In genomic region chr17:70527101-70527500, GRCm38 (mm10) we compare ENCODE assay signal across 9 mouse cellular contexts.
DNase-seq lines count a peak whose midpoint lies in the region; ATAC-seq lines count a peak whose summit lies in the region.
"Had no signal": no experiment of that assay in that cellular context is flagged by ENCODE, and none has a peak within 500 bp of the region (broad histone marks: within the 10 kb centered on the region; RNA-seq: fewer than 3 reads in every experiment).

No protein-coding gene starts in this region.

- no peaks in the 10 kb centered on the region for H3K4me1 ChIP-seq in neural tube, embryonic 12.5 days
- H3K4me1 ChIP-seq: liver, embryonic 13.5 days had no signal

- H3K4me3 ChIP-seq in neural tube, embryonic 12.5 days = no peak overlapping the region
- H3K4me3 ChIP-seq: liver, embryonic 13.5 days had no signal

- ATAC-seq in neural tube, embryonic 12.5 days (ENCODE audit: low FRiP score, low read depth) = peak; percentile 61; the same call in 1 of the 2 replicates
- no peak for ATAC-seq in erythroid progenitor cell, adult 5-6 weeks (replicated peaks; ENCODE audit: low FRiP score, poor library complexity, severe bottlenecking)

- no peak overlapping the region for H3K4me2 ChIP-seq in neural tube, embryonic 12.5 days (replicated peaks)
- H3K4me2 ChIP-seq: liver, embryonic 13.5 days had no signal

- no peaks in the 10 kb centered on the region for H3K36me3 ChIP-seq in neural tube, embryonic 12.5 days
- H3K36me3 ChIP-seq: liver, embryonic 13.5 days had no signal

- peak; percentile 45 to 51 for DNase-seq in left cerebral cortex, adult 18-20 months (ENCODE audit: low spot score in 2 of 2)
- no peak for DNase-seq in left cerebral cortex, adult 8-10 months (ENCODE audit: low spot score in 2 of 2)
- DNase-seq in MN1 (ENCODE audit: low spot score) = peak; percentile 21
- DNase-seq in cerebellum, adult 9-10 months = peak; percentile 83
- DNase-seq in heart, postnatal 36 days = peak; percentile 7 to 13
- DNase-seq in layer of hippocampus, postnatal 10 days (ENCODE audit: low spot score in 2 of 2) = peak; percentile 24 to 39
- DNase-seq: liver, embryonic 13.5 days had no signal

- no peaks in the 10 kb centered on the region for H3K9me3 ChIP-seq in neural tube, embryonic 12.5 days
- H3K9me3 ChIP-seq: liver, embryonic 13.5 days had no signal

- H3K27ac ChIP-seq in neural tube, embryonic 12.5 days = no peak overlapping the region
- H3K27ac ChIP-seq: liver, embryonic 13.5 days had no signal

- WGBS in neural tube, embryonic 12.5 days = 34% methylated on average over 9 of the region's 9 CpGs

- intact Hi-C loops in heart, postnatal 36 days (cut with DNase I) = loop anchor here (1.0 to 5.0 kb wide), 3 partner anchors 106 to 440 kb away; no protein-coding TSS in a partner anchor

- no peaks in the 10 kb centered on the region for H3K27me3 ChIP-seq in neural tube, embryonic 12.5 days (replicated peaks)
- H3K27me3 ChIP-seq: liver, embryonic 13.5 days had no signal

- no peak overlapping the region for H3K9ac ChIP-seq in neural tube, embryonic 12.5 days
- H3K9ac ChIP-seq: liver, embryonic 13.5 days had no signal

Comparison
In these comparisons a context has a peak if more than half of its experiments do, and no peak if none do; other contexts are left out.
1. DNase-seq: peak in left cerebral cortex, adult 18-20 months (2 of 2), MN1 (single experiment), cerebellum, adult 9-10 months (single experiment), heart, postnatal 36 days (2 of 2) and layer of hippocampus, postnatal 10 days (2 of 2); none in left cerebral cortex, adult 8-10 months (0 of 2).